Comparison of ENCODE assay signal across 22 mouse cellular contexts in genomic region chr16:14352663-14353062, GRCm38 (mm10). TPM values are rescaled to one million over a fixed set of nuclear protein-coding genes. Genes with fewer than 3 reads are reported as not detected.
A peak's percentile ranks its signal among the peaks of the same experiment; 100 is the strongest.
DNase-seq lines count a peak whose midpoint lies in the region; ATAC-seq and TF ChIP-seq lines count a peak whose summit lies in the region.
"Had no signal": no experiment of that assay in that cellular context is flagged by ENCODE, and none has a peak within 500 bp of the region (broad histone marks: within the 10 kb centered on the region; RNA-seq: fewer than 3 reads in every experiment).

No protein-coding gene starts in this region.

- no peak for TF ChIP-seq EP300 in stomach, postnatal 0 days (optimal IDR thresholded peaks at IDR 0.05)

- H3K4me1 ChIP-seq in midbrain, embryonic 11.5 days (ENCODE audit: control insufficient read depth, insufficient read depth, low read length), result no peaks in the 10 kb centered on the region
- H3K4me1 ChIP-seq in midbrain, embryonic 14.5 days (ENCODE audit: control insufficient read depth, insufficient read depth, low read length), result no peaks in the 10 kb centered on the region
- H3K4me1 ChIP-seq in liver, embryonic 15.5 days (replicated peaks), result peaks cover 22% of the 10 kb centered on the region
- H3K4me1 ChIP-seq in stomach, postnatal 0 days (replicated peaks; ENCODE audit: control insufficient read depth, insufficient read depth), result no peaks in the 10 kb centered on the region
- H3K4me1 ChIP-seq: hindbrain, embryonic 15.5 days; limb, embryonic 10.5 days; neural tube, embryonic 15.5 days had no signal

- no peak overlapping the region for H3K4me3 ChIP-seq in midbrain, embryonic 11.5 days (ENCODE audit: low read depth, low read length)
- no peak overlapping the region for H3K4me3 ChIP-seq in midbrain, embryonic 14.5 days (replicated peaks; ENCODE audit: low read depth, low read length)
- no peak overlapping the region for H3K4me3 ChIP-seq in liver, embryonic 15.5 days (replicated peaks)
- no peak overlapping the region for H3K4me3 ChIP-seq in stomach, postnatal 0 days (ENCODE audit: low read depth, low read length)
- H3K4me3 ChIP-seq: erythroblast, embryonic 14.5 days; heart, adult 2 months; hindbrain, embryonic 15.5 days; limb, embryonic 10.5 days; neural tube, embryonic 15.5 days had no signal

- no peaks in the 10 kb centered on the region for H3K27me3 ChIP-seq in midbrain, embryonic 11.5 days (ENCODE audit: control insufficient read depth, insufficient read depth, low read length)
- no peaks in the 10 kb centered on the region for H3K27me3 ChIP-seq in midbrain, embryonic 14.5 days (ENCODE audit: control insufficient read depth, insufficient read depth, low read length)
- no peaks in the 10 kb centered on the region for H3K27me3 ChIP-seq in liver, embryonic 15.5 days
- no peaks in the 10 kb centered on the region for H3K27me3 ChIP-seq in stomach, postnatal 0 days (ENCODE audit: control insufficient read depth, insufficient read depth, low read length)
- H3K27me3 ChIP-seq: hindbrain, embryonic 15.5 days; neural tube, embryonic 15.5 days had no signal

- no peak for ATAC-seq in midbrain, embryonic 11.5 days (ENCODE audit: low FRiP score)
- no peak for ATAC-seq in midbrain, embryonic 14.5 days (ENCODE audit: low FRiP score, low TSS enrichment)
- ATAC-seq in liver, embryonic 15.5 days (ENCODE audit: insufficient read depth), result no peak
- ATAC-seq in stomach, postnatal 0 days (ENCODE audit: low FRiP score, low TSS enrichment), result no peak
- ATAC-seq: CD4-positive, CD25-positive, alpha-beta regulatory T cell, adult 4 months; forebrain, embryonic 16.5 days had no signal

- 76% methylated on average over 5 of the region's 5 CpGs for WGBS in midbrain, embryonic 11.5 days
- 75% methylated on average over 5 of the region's 5 CpGs for WGBS in midbrain, embryonic 14.5 days
- 34% methylated on average over 5 of the region's 5 CpGs for WGBS in liver, embryonic 15.5 days (ENCODE audit: insufficient replicate concordance)
- WGBS in stomach, postnatal 0 days, result 45% methylated on average over 5 of the region's 5 CpGs

- H3K27ac ChIP-seq in midbrain, embryonic 11.5 days (ENCODE audit: low read depth, low read length), result no peak overlapping the region
- no peak overlapping the region for H3K27ac ChIP-seq in midbrain, embryonic 14.5 days (replicated peaks; ENCODE audit: low read depth, low read length)
- H3K27ac ChIP-seq in liver, embryonic 15.5 days (replicated peaks), result 0 out of 2 replicates have a peak overlapping the region, but pooled peaks have one; percentile 14
- no peak overlapping the region for H3K27ac ChIP-seq in stomach, postnatal 0 days (replicated peaks)
- H3K27ac ChIP-seq: heart, adult 2 months; hindbrain, embryonic 15.5 days; limb, embryonic 10.5 days; neural tube, embryonic 15.5 days had no signal

- no peaks in the 10 kb centered on the region for H3K9me3 ChIP-seq in midbrain, embryonic 11.5 days (ENCODE audit: control insufficient read depth, low read length)
- H3K9me3 ChIP-seq in midbrain, embryonic 14.5 days (ENCODE audit: control insufficient read depth, low read length), result no peaks in the 10 kb centered on the region
- no peaks in the 10 kb centered on the region for H3K9me3 ChIP-seq in liver, embryonic 15.5 days (replicated peaks)
- H3K9me3 ChIP-seq in stomach, postnatal 0 days (ENCODE audit: control insufficient read depth, low read length), result no peaks in the 10 kb centered on the region
- H3K9me3 ChIP-seq: hindbrain, embryonic 15.5 days; limb, embryonic 10.5 days; neural tube, embryonic 15.5 days had no signal

- peak; percentile 17 for DNase-seq in midbrain, embryonic 11.5 days (ENCODE audit: low spot score, missing footprints)
- DNase-seq in midbrain, embryonic 14.5 days, result no peak
- peak; percentile 61 for DNase-seq in adipocyte (ENCODE audit: low spot score)
- no peak for DNase-seq in ovary, postnatal 36 days (ENCODE audit: low spot score)
- no peak for DNase-seq in urinary bladder, postnatal 14 days (ENCODE audit: low spot score)
- DNase-seq in stomach, postnatal 0 days (ENCODE audit: low spot score), result no peak
- DNase-seq in adrenal gland, adult 8-10 months, result no peak
- DNase-seq: adrenal gland, postnatal 10 days; cerebellum, adult 9-11 months; heart, adult 2 months; kidney, adult 8-10 months; kidney, postnatal 4 days; layer of hippocampus, postnatal 36 days; lung, embryonic 14.5 days; thymus, postnatal 25 days had no signal

- no peak overlapping the region for H3K9ac ChIP-seq in midbrain, embryonic 11.5 days (ENCODE audit: low read length)
- H3K9ac ChIP-seq in midbrain, embryonic 14.5 days (replicated peaks; ENCODE audit: low read length), result no peak overlapping the region
- H3K9ac ChIP-seq in liver, embryonic 15.5 days, result no peak overlapping the region
- no peak overlapping the region for H3K9ac ChIP-seq in stomach, postnatal 0 days (ENCODE audit: low read length)
- H3K9ac ChIP-seq: hindbrain, embryonic 15.5 days; lung, embryonic 14.5 days; neural tube, embryonic 15.5 days had no signal

- no peak for TF ChIP-seq CTCF in stomach, postnatal 0 days (IDR thresholded peaks at IDR 0.05; ENCODE audit: low read depth)

- no peak overlapping the region for H3K4me2 ChIP-seq in midbrain, embryonic 11.5 days
- no peak overlapping the region for H3K4me2 ChIP-seq in midbrain, embryonic 14.5 days (ENCODE audit: low read length)
- H3K4me2 ChIP-seq in liver, embryonic 15.5 days, result 0 out of 2 replicates have a peak overlapping the region, but pooled peaks have one; percentile 6
- H3K4me2 ChIP-seq in stomach, postnatal 0 days (replicated peaks; ENCODE audit: low read depth), result no peak overlapping the region
- H3K4me2 ChIP-seq: hindbrain, embryonic 15.5 days; lung, embryonic 14.5 days; neural tube, embryonic 15.5 days had no signal

- H3K36me3 ChIP-seq in midbrain, embryonic 11.5 days (ENCODE audit: control insufficient read depth, insufficient read depth, low read length), result no peaks in the 10 kb centered on the region
- H3K36me3 ChIP-seq in midbrain, embryonic 14.5 days (ENCODE audit: control insufficient read depth, insufficient read depth, low read length), result no peaks in the 10 kb centered on the region
- H3K36me3 ChIP-seq in liver, embryonic 15.5 days (replicated peaks), result no peaks in the 10 kb centered on the region
- H3K36me3 ChIP-seq in stomach, postnatal 0 days (ENCODE audit: control insufficient read depth, insufficient read depth, low read length), result no peaks in the 10 kb centered on the region
- H3K36me3 ChIP-seq: hindbrain, embryonic 15.5 days; limb, embryonic 10.5 days; neural tube, embryonic 15.5 days had no signal

RNA-seq across cellular contexts. Expression of gene Abcc1, which starts 8.7 kb away (rescaled TPM):
- polyA plus RNA-seq in midbrain, embryonic 11.5 days (2014; fragmentation: Nextera tagmentation; extraction: Ambion mirVana), result 4.5 and 5.4 TPM in 2 replicates
- 6.2 and 9.6 TPM in 2 replicates for polyA plus RNA-seq in midbrain, embryonic 14.5 days (2014; fragmentation: Nextera tagmentation; extraction: Ambion mirVana)
- 2.2 and 2.3 TPM in 2 replicates for polyA plus RNA-seq in liver, embryonic 15.5 days (2015; fragmentation: Nextera tagmentation; extraction: Ambion mirVana)
- 7.0 and 7.1 TPM in 2 replicates for polyA plus RNA-seq in stomach, postnatal 0 days (2015; fragmentation: Nextera tagmentation; extraction: Ambion mirVana)
- 10 to 100 TPM; 20.7 to 36.7 (median 28.5) TPM for total RNA-seq in adrenal gland, adult 8-10 months (2022)

RNA-seq across cellular contexts. Expression of gene Fopnl, which starts 35.5 kb away (rescaled TPM):
- polyA plus RNA-seq in midbrain, embryonic 11.5 days (2014; fragmentation: Nextera tagmentation; extraction: Ambion mirVana), result 174 and 194 TPM in 2 replicates
- polyA plus RNA-seq in midbrain, embryonic 14.5 days (2014; fragmentation: Nextera tagmentation; extraction: Ambion mirVana), result 210 and 229 TPM in 2 replicates
- 58.9 and 62.8 TPM in 2 replicates for polyA plus RNA-seq in liver, embryonic 15.5 days (2015; fragmentation: Nextera tagmentation; extraction: Ambion mirVana)
- polyA plus RNA-seq in stomach, postnatal 0 days (2015; fragmentation: Nextera tagmentation; extraction: Ambion mirVana), result 105 and 114 TPM in 2 replicates
- total RNA-seq in adrenal gland, adult 8-10 months (2022), result 10 to 100 TPM; 58.9 to 66.4 (median 62.7) TPM

Comparison
In these comparisons a context has a peak if more than half of its experiments do, and no peak if none do; other contexts are left out.
1. DNase-seq: peak in midbrain, embryonic 11.5 days (single experiment) and adipocyte (single experiment); none in midbrain, embryonic 14.5 days (single experiment), ovary, postnatal 36 days (single experiment), urinary bladder, postnatal 14 days (single experiment), stomach, postnatal 0 days (single experiment) and adrenal gland, adult 8-10 months (single experiment).